Mouse (Mus musculus) E14TG2a.4 (cell line): ENCODE results near the gene Fmo1.
A peak's percentile ranks its signal among the peaks of the same experiment; 100 is the strongest.

Experiments used
- H3K27me3 ChIP-seq: 2 replicates; pipeline ENCODE4 v1.6.1; 2014; ENCODE audit warnings: low read length, control low read depth; ENCODE audit not compliant: insufficient read depth
- H3K36me3 ChIP-seq: 2 replicates; pipeline ENCODE4 v1.6.1; 2014; ENCODE audit warnings: low read length, control low read depth; ENCODE audit not compliant: insufficient read depth
- H3K4me1 ChIP-seq: replicated peaks from 2 replicates; pipeline ENCODE4 v1.6.1; 2014; ENCODE audit warnings: low read depth, low read length, control low read depth
- H3K4me3 ChIP-seq: replicated peaks from 2 replicates; pipeline ENCODE4 v1.5.1; 2014; ENCODE audit warnings: mild to moderate bottlenecking, low read length
- H3K9me3 ChIP-seq: 2 replicates; pipeline ENCODE4 v1.6.1; 2014; ENCODE audit warnings: low read length, control low read depth
- CTCF ChIP-seq: conservative IDR thresholded peaks from 2 replicates; pipeline ENCODE4 v1.5.1; 2014; ENCODE audit warnings: low read length
- NANOG ChIP-seq: IDR thresholded peaks from 2 replicates; pipeline ENCODE4 v1.6.1; 2014; ENCODE audit warnings: borderline replicate concordance, low read length, mixed read lengths
- POU5F1 ChIP-seq: IDR thresholded peaks from 2 replicates; pipeline ENCODE4 v1.6.1; 2014; ENCODE audit warnings: low read length, borderline replicate concordance

The Fmo1 gene

GRCm38 (mm10) chr1:162866280-162866681, at the start of gene Fmo1:
TSS of gene Fmo1 (minus strand) at chr1:162866610.
- TF ChIP-seq POU5F1 (no peak), CTCF (no peak), NANOG (no peak)
- H3K4me1 ChIP-seq: no peaks in the 10 kb centered on the region
- H3K27me3 ChIP-seq: no peaks in the 10 kb centered on the region
- H3K36me3 ChIP-seq: no peaks in the 10 kb centered on the region
- H3K4me3 ChIP-seq: no peak within 1 kb of the TSS
- no peaks in the 10 kb centered on the region; the same call in 1 of the 2 replicates for H3K9me3 ChIP-seq

GRCm38 (mm10) chr1:162914932-162915556, 48.6 kb upstream of the Fmo1 start:
- no peaks in the 10 kb centered on the region for H3K27me3 ChIP-seq
- no peak overlapping the region for H3K4me3 ChIP-seq
- no peaks in the 10 kb centered on the region for H3K36me3 ChIP-seq
- no peak for TF ChIP-seq POU5F1
- no peak for TF ChIP-seq NANOG
- TF ChIP-seq CTCF: no peak
- H3K9me3 ChIP-seq: no peaks in the 10 kb centered on the region; the same call in 1 of the 2 replicates
- no peaks in the 10 kb centered on the region for H3K4me1 ChIP-seq

GRCm38 (mm10) chr1:162912085-162912484, 45.7 kb upstream of the Fmo1 start:
- Histone ChIP-seq H3K4me3 (no peak overlapping the region), H3K27me3 (no peaks in the 10 kb centered on the region), H3K36me3 (no peaks in the 10 kb centered on the region), H3K9me3 (no peaks in the 10 kb centered on the region), H3K4me1 (no peaks in the 10 kb centered on the region)
- TF ChIP-seq NANOG (no peak), POU5F1 (no peak), CTCF (no peak)

- H3K9me3 ChIP-seq: no peaks in the 10 kb centered on the region
- H3K4me3 ChIP-seq: no peak overlapping the region
- TF ChIP-seq CTCF: no peak
- TF ChIP-seq POU5F1: no peak
- no peak for TF ChIP-seq NANOG
Measured at GRCm38 (mm10) chr1:162901879-162902278, 35.5 kb upstream of the Fmo1 start.

GRCm38 (mm10) chr1:162897838-162898811, 31.7 kb upstream of the Fmo1 start, which contains the start of gene Fmo2:
TSS of gene Fmo2 (minus strand) at chr1:162898726.
- H3K36me3 ChIP-seq: no peaks in the 10 kb centered on the region
- no peaks in the 10 kb centered on the region for H3K9me3 ChIP-seq
- no peaks in the 10 kb centered on the region for H3K4me1 ChIP-seq
- H3K4me3 ChIP-seq: no peak within 1 kb of the TSS
- TF ChIP-seq CTCF (no peak), NANOG (no peak), POU5F1 (no peak)
- no peaks in the 10 kb centered on the region for H3K27me3 ChIP-seq

More at GRCm38 (mm10) chr1:162901879-162902278, 35.5 kb upstream of the Fmo1 start:
- no peaks in the 10 kb centered on the region for H3K36me3 ChIP-seq
- no peaks in the 10 kb centered on the region for H3K27me3 ChIP-seq
- H3K4me1 ChIP-seq: no peaks in the 10 kb centered on the region

DNA sequence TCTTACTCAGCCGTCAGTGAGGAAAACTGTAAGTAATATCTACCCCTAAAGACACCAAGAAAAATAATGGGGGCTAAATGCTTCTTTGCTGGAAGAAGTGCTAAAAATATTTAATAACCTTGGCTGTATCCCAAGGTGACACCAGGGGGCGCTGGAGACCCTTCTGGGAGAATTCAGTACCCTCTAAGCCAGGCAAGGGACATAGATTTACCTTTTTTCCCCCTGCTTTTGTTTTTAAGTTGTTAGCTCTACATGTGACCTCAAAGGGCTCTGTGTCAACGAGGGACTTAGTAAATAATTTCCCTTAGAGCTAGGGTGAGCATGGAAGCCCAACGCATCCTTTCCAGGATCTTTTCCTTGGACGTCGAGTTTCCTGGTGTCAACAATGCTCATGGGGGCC, 29.5 kb upstream of the Fmo1 start:
- Histone ChIP-seq H3K27me3 (no peaks in the 10 kb centered on the region), H3K9me3 (no peaks in the 10 kb centered on the region), H3K36me3 (no peaks in the 10 kb centered on the region), H3K4me3 (no peak overlapping the region), H3K4me1 (no peaks in the 10 kb centered on the region)
- peak; percentile 92 for TF ChIP-seq CTCF
- TF ChIP-seq POU5F1: no peak

DNA sequence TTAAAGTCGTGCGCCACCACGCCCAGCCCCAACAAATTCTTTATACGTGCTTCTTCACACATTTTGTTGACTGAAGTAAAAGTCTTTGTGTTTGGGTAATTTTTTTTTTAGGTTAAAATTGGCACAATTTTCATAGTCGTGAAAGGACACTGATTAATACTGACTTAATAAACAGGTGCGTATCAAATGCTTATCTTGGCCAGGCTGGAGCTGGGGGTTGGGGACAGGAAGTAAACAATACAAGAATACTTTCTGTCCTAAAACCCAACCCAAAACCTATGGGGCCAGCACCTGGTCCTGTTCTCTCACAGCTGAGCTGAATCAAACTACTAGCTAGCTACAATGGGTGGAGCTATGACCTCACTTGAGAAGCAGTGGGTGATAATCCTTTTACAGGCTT, 26.6 kb upstream of the Fmo1 start:
- no peaks in the 10 kb centered on the region for H3K4me1 ChIP-seq
- H3K27me3 ChIP-seq: no peaks in the 10 kb centered on the region
- no peaks in the 10 kb centered on the region for H3K36me3 ChIP-seq
- no peak overlapping the region for H3K4me3 ChIP-seq
- TF ChIP-seq POU5F1: no peak
- no peaks in the 10 kb centered on the region for H3K9me3 ChIP-seq

GRCm38 (mm10) chr1:162891980-162892451, 25.6 kb upstream of the Fmo1 start:
- Histone ChIP-seq H3K27me3 (no peaks in the 10 kb centered on the region), H3K36me3 (no peaks in the 10 kb centered on the region), H3K4me1 (no peaks in the 10 kb centered on the region), H3K9me3 (no peaks in the 10 kb centered on the region), H3K4me3 (no peak overlapping the region)
- TF ChIP-seq NANOG: no peak
- TF ChIP-seq POU5F1: no peak
- TF ChIP-seq CTCF: no peak
